Mouse (Mus musculus) CD4-positive naive resting alpha-beta T cell, adult 76 days (primary cell): ENCODE data around the gene Klra1. TPM values are rescaled to one million over a fixed set of nuclear protein-coding genes. Genes with fewer than 3 reads are reported as not detected.

Source experiments
- total RNA-seq: library from RNA; stranded (reverse); gene quantifications from one replicate; pipeline ENCODE4 v1.2.4, GENCODE M21; 2023

Gene Klra1
- total RNA-seq, result 0.44 TPM

GRCm38 (mm10) chr6:130386750-130387149 is at the start of gene Klra1:
Klra1 (minus strand) TSS chr6:130386874.

GRCm38 (mm10) chr6:130337411-130337810 is 49.3 kb downstream of the Klra1 start, which contains the start of gene Klra3:
Klra3 (minus strand) TSS chr6:130337574.

Other genes starting within 250 kb of the Klra1 start
- gene Klra9, start 193.8 kb downstream of the Klra1 start, total RNA-seq, result not detected
- not detected for gene Klra7, start 153.6 kb downstream of the Klra1 start, total RNA-seq
- gene Klra10, start 104.9 kb downstream of the Klra1 start, total RNA-seq, result not detected
- not detected for gene Klra3, start 49.3 kb downstream of the Klra1 start, total RNA-seq